Mouse (Mus musculus) lung, adult 2 months (tissue): ENCODE measurements around the gene Cbwd1. TPM values are rescaled to one million over a fixed set of nuclear protein-coding genes. Genes with fewer than 3 reads are reported as not detected.

ENCODE experiments used
- DNase-seq: peaks from one replicate; pipeline ENCODE4 v3.0.0; 2022
- H3K4me1 ChIP-seq: fragments of 200-500 bp; 2 replicates; pipeline ENCODE4 v1.6.1; 2011; ENCODE audit warnings: low read length; ENCODE audit not compliant: control insufficient read depth, insufficient read depth
- H3K4me3 ChIP-seq: fragments of 200-500 bp; replicated peaks from 2 replicates; pipeline ENCODE3; 2011; ENCODE audit warnings: low read depth, mild to moderate bottlenecking, control low read depth, low read length; ENCODE audit errors: extremely low read depth
- CTCF ChIP-seq: fragments of 200-500 bp; IDR thresholded peaks from 2 replicates; pipeline ENCODE4 v1.5.1; 2011; ENCODE audit warnings: mild to moderate bottlenecking, low read length, control low read depth; ENCODE audit not compliant: insufficient read depth
- POLR2A ChIP-seq: fragments of 200-500 bp; IDR thresholded peaks from 2 replicates; pipeline ENCODE4 v1.6.1; 2011; ENCODE audit warnings: low read depth, mild to moderate bottlenecking, control low read depth, low read length, borderline replicate concordance; ENCODE audit errors: extremely low read depth
- WGBS: fragments of 180-500 bp; shearing (Covaris S2); methylation state at CpG from one replicate; pipeline ENCODE4 v1.1.7; 2018; 5-methylcytosine and 5-hydroxymethylcytosine counted together
- polyA plus RNA-seq: library from polyadenylated mRNA; depleted of rRNA; stranded (reverse); fragments of >200 nt; gene quantifications from 2 replicates; pipeline ENCODE4 v1.2.3, GENCODE M21; 2012; rRNA removed

Gene Cbwd1
- polyA plus RNA-seq, 1 experiment = 2.6 TPM

- 15% methylated on average over 18 of the region's 18 CpGs for WGBS
- TF ChIP-seq POLR2A (no peak), CTCF (peak; percentile 96)
- peak; percentile 58 for DNase-seq
- Histone ChIP-seq H3K4me1 (no peaks in the 10 kb centered on the region), H3K4me3 (peak overlapping the region; percentile 25)
Measured at GRCm38 (mm10) chr19:24871037-24871635, 90.3 kb downstream of the Cbwd1 start.

Other genes starting within 250 kb of the Cbwd1 start
- 18.5 and 21.8 TPM in 2 replicates for gene Pgm5, start 99.8 kb downstream of the Cbwd1 start, polyA plus RNA-seq
- gene Gm10053, start 85.9 kb downstream of the Cbwd1 start, polyA plus RNA-seq = 2.6 and 9.2 TPM in 2 replicates
- gene Foxd4, start 60.4 kb downstream of the Cbwd1 start, polyA plus RNA-seq = 0.06 and 0.28 TPM in 2 replicates
- gene Dock8, start 37.9 kb upstream of the Cbwd1 start, polyA plus RNA-seq = 19.8 and 25.1 TPM in 2 replicates